Mouse (Mus musculus) cortical plate, adult 2 months (tissue): ENCODE results near the gene Olfr875.

Source experiments
- CTCF ChIP-seq: fragments of 200-500 bp; IDR thresholded peaks from 2 replicates; pipeline ENCODE4 v1.5.1; 2011; ENCODE audit warnings: mild to moderate bottlenecking, control low read depth, low read length; ENCODE audit not compliant: insufficient read depth; ENCODE audit errors: extremely low read depth
- POLR2A ChIP-seq: fragments of 200-500 bp; IDR thresholded peaks from 2 replicates; pipeline ENCODE4 v1.6.1; 2011; ENCODE audit warnings: mild to moderate bottlenecking, low read length, control low read depth; ENCODE audit not compliant: insufficient read depth; ENCODE audit errors: extremely low read depth

- no peak for TF ChIP-seq CTCF
- TF ChIP-seq POLR2A: no peak
Measured at GRCm38 (mm10) chr9:37802055-37802454, 30.4 kb downstream of the Olfr875 start.
